Mouse (Mus musculus) kidney, adult 9 months (tissue): ENCODE data around the gene Apoc2.

ENCODE experiments used
- DNase-seq: peaks from one replicate; pipeline ENCODE4 v3.0.0; 2022

Apoc2 gene

DNA sequence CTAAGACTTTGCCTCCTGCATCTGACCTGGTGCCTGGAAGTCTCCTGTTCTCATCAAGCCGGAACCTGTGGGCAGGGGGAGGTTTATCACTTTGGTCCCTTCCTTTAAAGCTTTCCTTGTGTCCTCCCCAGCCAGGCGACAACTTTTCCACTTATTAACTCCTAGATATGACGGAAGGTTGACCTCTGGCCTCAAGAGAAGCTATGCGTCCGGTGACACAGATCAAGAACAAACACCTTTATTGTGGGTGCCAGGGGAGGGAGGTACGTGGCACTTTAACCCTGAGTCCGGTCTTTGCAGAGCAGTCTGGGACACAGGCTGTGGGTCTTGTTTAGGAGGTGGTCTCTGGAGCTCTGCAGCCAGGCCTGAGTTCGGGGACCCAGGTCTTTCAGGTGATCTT is at the start of gene Apoc2:
Gene Apoc2, minus strand, starts transcription at position 70 of the 400 bp plus-strand sequence.
- DNase-seq: no peak

GRCm38 (mm10) chr7:19726541-19726940 is 48.8 kb upstream of the Apoc2 start:
- no peak for DNase-seq

DNA sequence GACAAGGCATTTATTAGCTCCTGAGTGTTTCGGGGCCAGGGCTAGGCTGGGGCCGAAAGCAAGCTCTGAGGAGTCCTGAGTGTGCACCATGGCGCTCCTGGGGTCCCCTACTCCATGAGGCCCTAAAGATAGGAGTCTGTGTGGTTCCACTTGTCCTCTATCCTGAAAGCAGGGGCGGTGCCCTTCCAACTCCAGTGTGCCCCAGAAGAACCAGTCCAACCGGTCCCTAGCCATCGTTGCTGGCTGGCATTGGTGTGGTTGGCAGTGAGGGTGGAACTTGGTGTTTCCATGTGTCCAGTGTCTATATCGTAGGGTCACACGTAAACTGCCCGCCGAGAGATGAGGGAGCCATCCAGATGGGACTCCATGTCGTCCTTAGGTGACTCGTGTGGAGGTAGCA is 46.4 kb upstream of the Apoc2 start:
- peak; percentile 55 for DNase-seq

- DNase-seq: peak; percentile 82
Measured at GRCm38 (mm10) chr7:19722754-19723195, 45.0 kb upstream of the Apoc2 start.

GRCm38 (mm10) chr7:19719200-19719599 is 41.5 kb upstream of the Apoc2 start:
- no peak for DNase-seq

GRCm38 (mm10) chr7:19718297-19718952 is 40.7 kb upstream of the Apoc2 start:
- no peak for DNase-seq

DNA sequence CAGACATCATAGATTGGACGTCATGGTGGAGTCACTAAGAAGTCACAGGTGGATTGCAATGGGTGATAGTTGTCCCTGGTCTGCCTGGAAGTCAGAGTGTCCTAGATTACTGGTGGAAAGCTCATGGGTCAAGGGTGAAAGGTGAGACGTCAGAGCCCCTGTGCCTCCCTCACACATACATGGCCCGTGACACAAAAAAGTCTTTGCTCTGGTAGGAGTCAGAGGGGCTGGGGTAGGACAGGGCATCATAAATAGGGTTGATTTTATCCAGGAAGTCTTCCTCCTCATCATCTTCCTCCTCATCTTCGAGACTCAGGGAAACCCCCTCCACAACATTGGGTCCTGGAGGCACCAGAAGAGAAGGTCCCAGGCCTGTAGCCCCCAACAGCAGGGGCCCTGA is 39.6 kb upstream of the Apoc2 start:
- DNase-seq: no peak

DNA sequence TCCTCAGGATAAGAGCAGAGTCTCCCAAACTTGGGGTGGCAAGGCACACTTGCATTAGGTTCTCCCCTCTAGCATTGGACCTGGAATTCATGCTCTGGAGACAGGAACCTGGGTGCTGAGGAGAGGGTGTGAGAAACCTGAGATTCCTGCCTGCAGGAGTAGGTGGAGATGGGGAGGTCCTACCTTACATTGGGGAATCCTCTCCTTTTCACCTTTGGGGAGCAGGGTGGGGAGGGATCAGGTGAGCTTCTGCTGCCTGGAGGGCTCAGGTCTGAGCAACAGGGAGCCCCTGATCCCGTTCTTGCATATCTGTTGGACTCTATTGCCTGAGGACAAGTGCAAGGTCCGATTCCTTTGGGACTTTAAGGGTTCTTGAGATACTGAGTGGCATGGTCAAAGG is 39.1 kb upstream of the Apoc2 start:
- DNase-seq: no peak

- no peak for DNase-seq
Measured at GRCm38 (mm10) chr7:19716055-19716682, 38.4 kb upstream of the Apoc2 start.

DNA sequence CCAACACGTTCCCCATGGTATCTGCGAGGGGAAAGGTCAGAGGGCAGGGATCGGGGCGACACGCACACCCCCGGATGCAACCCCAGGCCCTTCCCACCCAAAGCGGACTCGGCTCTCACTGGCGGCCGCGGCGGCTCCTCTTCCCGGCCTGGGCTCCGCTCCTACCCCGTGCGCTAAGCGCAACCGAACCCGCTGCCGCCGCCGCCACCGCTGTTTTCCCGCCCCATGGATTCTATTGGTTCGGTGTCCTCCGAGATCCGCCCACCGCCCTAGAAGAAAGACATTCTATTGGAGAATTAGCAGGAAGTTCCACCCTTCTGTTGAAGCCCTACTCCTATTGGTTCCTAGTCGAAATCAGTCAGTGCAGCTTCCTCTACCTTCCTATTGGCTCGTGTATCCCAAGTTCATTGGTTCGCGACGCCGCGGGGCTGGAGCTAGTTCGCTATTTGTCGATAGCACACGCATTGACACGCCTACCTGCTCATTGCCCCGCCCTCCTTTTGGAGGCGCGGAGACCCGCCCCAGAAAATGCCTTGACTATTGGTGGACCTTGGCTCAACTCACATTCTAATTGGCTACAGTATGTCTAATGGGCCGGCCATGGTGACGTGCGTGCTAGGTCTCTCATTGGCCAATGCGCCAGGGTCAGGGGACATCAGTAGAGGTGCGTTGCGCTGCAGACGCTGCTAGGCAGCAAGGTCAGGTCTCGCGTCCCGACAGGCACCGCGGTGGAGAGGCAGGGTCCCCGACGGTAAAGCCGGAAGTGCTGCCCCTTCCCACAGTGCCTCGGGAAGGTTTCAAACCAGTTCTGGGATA is 37.7 kb upstream of the Apoc2 start, which contains the start of gene Tomm40:
Gene Tomm40, minus strand, starts transcription at position 200 of the 816 bp plus-strand sequence.
- DNase-seq: peak; percentile 100

GRCm38 (mm10) chr7:19714836-19715235 is 37.1 kb upstream of the Apoc2 start:
- DNase-seq: peak; percentile 42

DNA sequence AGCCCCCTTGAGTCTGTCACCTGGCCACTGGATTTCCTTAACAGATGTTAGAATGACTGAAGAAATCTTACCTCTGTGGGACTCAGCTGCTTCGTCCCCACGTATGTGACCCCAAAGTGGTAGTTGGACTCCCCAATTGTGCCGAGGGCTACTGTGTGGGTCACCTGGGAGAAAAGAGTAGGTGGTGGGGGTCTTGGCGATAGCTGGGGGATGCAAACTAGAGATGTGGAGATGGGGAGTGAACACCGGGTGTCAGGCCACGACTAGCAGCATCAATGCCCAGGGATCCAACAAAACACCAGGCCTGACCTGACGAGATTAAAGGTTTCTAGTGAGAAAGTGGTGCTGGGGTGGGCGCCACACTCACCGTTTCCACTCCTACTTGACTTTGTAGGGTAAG is 35.9 kb upstream of the Apoc2 start:
- no peak for DNase-seq

- no peak for DNase-seq
Measured at GRCm38 (mm10) chr7:19713196-19713595, 35.5 kb upstream of the Apoc2 start.

DNA sequence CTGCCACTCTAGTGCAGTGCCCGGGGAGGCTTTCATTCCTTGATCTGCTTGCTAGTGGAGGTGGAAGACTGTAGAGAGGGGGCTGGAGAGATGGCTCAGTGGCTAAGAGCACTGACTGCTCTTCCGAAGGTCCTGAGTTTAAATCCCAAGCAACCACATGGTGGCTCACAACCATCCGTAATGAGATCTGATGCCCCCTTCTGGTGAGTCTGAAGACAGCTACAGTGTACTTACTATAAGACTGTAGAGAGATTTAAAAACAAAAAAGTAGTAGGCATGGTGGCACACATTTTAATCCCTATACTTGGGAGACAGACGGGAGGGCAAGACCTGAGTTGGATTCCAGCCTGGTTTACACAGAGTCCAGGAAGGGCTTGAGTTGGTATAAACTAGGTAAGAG is 34.7 kb upstream of the Apoc2 start:
- no peak for DNase-seq

DNA sequence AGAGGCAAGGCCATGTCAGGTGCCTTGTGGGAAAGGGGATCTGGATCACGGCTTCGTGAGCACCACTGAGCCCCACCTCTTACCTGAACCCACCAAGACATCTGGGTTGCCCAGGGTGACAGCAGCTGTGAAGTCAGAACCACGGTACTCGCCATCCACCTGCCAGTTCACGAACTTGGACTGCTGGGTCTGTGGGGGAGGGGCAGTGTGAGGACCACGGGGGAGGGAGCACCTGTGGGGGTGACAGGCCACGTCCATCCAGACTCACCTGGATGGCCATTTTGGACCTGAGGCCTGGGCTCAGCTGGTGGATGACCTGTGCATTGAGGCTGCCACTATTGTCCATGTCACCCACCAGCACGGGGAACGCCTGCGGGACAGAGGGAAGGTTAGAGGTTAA is 32.9 kb upstream of the Apoc2 start:
- no peak for DNase-seq

GRCm38 (mm10) chr7:19705271-19705670 is 27.5 kb upstream of the Apoc2 start:
- no peak for DNase-seq

DNA sequence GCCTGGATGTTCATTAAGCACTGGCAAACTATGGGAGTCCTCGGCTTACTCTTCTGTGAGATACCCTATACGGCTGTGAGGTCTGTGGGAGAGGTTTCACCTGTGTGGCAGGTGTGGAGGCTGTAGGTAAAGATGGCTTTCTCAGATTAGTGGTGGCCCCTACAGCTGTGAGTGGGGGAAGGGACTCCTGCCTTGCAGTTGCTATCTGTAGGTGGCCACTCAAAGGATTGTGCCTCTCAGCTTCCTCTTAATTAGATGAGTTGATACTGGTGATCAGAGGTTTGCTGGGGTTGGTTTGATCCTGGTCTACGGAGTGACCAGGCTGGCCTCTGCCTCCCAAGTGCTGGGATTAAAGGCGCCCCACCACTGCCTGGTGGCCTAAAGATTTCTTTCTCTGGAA is 26.7 kb upstream of the Apoc2 start:
- no peak for DNase-seq

- no peak for DNase-seq
Measured at GRCm38 (mm10) chr7:19702859-19703555, 25.3 kb upstream of the Apoc2 start.

GRCm38 (mm10) chr7:19701069-19701761 is 23.5 kb upstream of the Apoc2 start:
- peak; percentile 88 for DNase-seq

GRCm38 (mm10) chr7:19700299-19701068 is 22.7 kb upstream of the Apoc2 start:
- DNase-seq: no peak

DNA sequence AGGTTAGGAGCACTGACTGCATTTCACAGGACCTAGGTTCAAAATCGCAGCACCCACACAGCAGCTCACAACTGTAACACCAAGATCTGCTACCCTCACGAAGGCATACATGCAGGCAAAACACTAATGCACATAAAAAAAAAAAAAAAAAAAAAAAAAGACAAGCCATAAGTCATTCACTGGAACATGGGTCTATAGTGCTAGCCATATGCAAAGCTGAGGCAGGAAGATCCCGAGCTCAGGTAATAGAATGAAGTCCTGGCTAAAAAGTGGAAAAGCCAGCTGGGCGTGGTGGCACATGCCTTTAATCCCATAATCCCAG is 22.0 kb upstream of the Apoc2 start:
- DNase-seq: no peak
